Mouse (Mus musculus) lung, embryonic 16.5 days (tissue): Measurements from ENCODE around the gene Grm5. TPM values are rescaled to one million over a fixed set of nuclear protein-coding genes. Genes with fewer than 3 reads are reported as not detected.

Experiments
- polyA plus RNA-seq: library from polyadenylated mRNA; unstranded; fragments of >200 nt; fragmentation: Nextera tagmentation; extraction: Ambion mirVana; gene quantifications from 2 replicates; pipeline ENCODE4 v1.2.1, GENCODE M21; 2015

Grm5 gene
- polyA plus RNA-seq, 1 experiment from 2014 or later, result 0.13 TPM

Other genes starting within 250 kb of the Grm5 start
- gene Tyr, start 90.7 kb upstream of the Grm5 start, polyA plus RNA-seq, result not detected in 2 replicates